Mouse (Mus musculus) hematopoietic stem cell, adult 5-6 weeks (primary cell): ENCODE measurements around the gene B4galt7. TPM values are rescaled to one million over a fixed set of nuclear protein-coding genes. Genes with fewer than 3 reads are reported as not detected.
"Not testable (repeated sequence)": the region's sequence is repeated elsewhere in the genome, so short reads cannot be mapped to it uniquely, and the experiment has no call there.

Experiments used
- ATAC-seq, 2 experiments: fragments of 125-278 bp in 1 of 2; replicated peaks in 1 of 2; 2 replicates each; pipeline ENCODE4 v1.8.0; 2016 to 2017; ENCODE audit warnings: inconsistent platforms in 2 of 2, mild to moderate bottlenecking in 2 of 2, moderate number of reproducible peaks in 2 of 2, low read depth in 1 of 2, moderate TSS enrichment in 1 of 2; ENCODE audit not compliant: low FRiP score in 2 of 2, poor library complexity in 2 of 2, severe bottlenecking in 2 of 2, insufficient read depth in 1 of 2, low TSS enrichment in 1 of 2
- total RNA-seq: library from RNA; stranded (forward); fragments of 172-1452, 232-1000 nt; gene quantifications from 2 replicates; pipeline ENCODE4 v1.2.3, GENCODE M21; 2017

B4galt7 gene
- total RNA-seq = 7.6 and 8.3 TPM in 2 replicates

DNA sequence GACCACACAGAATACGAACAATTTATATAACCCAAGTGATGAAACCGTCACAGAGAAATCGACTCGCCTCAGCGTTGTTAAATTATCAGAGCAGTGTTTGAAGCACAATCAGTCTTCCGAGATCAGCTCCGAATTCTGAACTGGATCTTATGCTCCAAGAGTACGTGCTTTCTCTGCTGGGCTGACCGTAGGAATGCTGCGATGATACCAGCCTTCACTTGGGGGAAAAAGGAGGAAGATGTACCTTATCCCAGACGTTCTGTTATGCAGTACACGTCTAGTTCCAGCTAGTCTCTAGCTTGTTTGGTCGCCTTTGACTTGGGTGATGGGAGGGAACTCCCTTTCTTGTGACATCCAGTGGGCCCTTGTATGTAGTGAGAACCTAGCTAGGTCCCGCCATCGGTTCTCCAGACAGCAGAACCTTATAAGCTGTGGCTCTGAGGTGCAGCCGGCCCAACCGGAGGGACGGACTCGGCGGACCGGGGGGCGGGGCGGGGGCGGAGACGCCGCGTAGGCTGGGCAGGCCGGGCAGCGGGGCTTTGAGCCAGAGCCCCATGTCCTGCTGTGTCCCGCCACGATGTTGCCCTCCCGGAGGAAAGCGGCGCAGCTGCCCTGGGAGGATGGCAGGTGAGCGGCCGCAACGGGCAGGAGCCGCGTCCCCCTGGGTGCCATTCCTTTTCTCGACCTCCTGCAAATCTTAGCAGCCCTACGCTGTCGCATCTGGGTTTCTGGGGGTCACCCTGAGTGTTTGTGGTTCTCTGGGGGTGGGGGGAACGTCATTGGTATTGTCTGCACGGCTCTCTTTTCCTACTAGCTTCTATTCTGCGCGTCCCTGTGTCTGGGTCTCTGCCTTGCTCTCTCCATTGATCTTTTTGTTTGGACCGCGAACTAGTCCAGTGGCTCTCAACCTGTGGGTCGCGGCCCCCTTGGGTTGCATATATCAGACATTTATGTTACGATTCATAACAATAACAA, at the start of gene B4galt7:
TSS of gene B4galt7 (plus strand) at position 331 of the 975 bp plus-strand sequence.
- peak; percentile 77 to 82 for ATAC-seq

- ATAC-seq = no peak
These were observed 43.8 kb upstream of the B4galt7 start for GRCm38 (mm10) chr13:55555921-55556320.

GRCm38 (mm10) chr13:55557499-55557898, 42.2 kb upstream of the B4galt7 start:
- no peak for ATAC-seq

DNA sequence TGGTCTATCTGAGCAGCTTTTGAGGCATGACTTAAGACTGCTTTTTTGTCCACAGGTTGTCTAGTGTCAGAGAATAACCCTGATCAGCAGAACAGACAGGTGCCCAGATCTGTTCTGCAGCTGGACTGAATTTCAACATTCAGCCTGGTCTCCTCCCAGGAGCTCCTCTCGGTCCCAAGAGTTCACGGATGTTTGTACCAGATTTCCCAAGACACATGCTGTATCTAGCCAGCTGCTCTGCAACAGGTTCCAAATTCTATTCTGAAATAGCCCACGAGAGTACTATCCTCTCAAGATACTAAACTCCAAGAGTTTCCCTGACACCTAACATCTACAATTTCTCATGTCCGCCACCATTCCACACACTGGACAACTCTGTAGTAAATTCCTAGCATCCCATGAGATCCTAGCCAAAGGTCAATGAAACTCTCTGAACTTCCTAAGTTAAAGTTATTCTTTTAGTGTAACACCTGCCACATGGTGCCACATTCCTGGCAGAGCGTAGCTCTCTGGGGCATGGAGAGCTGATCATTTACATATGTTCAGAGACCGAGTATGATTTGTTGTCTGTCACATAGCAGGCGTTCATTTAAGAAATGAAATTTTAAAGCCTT, 36.3 kb upstream of the B4galt7 start:
- no peak for ATAC-seq

GRCm38 (mm10) chr13:55567001-55567400, 32.7 kb upstream of the B4galt7 start:
- ATAC-seq = no peak

DNA sequence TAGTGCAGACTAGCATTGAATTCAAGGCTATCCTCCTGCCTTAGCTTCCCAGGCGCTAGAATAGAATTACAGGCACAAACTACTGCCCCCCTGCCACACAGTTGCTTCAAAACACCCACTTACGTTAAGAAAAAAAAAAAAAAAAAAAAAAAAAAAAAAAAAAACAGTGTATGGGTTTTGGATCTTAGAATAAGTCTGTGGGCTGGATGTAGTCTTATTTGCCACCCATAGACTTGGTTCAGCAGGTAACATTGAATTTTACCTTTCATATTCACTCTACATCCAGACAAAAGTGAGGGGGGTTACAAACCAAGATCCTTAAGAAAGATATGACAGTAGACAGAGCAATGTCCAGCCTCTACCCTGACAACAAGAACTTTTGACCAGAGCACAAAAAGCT, 31.7 kb upstream of the B4galt7 start:
- no peak for ATAC-seq

DNA sequence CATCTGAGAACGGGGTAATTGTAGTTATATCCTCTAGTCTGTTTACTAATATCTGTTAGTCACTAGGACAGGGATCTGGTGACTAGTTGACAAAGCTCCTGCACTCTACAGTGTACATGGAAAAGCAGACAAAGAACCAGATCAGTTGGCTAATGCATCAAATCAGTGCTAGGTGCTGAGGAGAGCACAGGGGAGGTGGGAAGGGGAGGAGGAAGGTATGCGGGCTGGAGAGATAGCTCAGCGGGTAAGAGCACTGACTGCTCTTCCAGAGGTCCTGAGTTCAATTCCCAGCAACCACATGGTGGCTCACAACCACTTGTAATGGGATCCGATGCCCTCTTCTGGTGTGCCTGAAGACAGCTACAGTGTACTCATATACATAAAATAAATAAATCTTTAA, 31.2 kb upstream of the B4galt7 start:
- not testable (repeated sequence) for ATAC-seq

GRCm38 (mm10) chr13:55569726-55570285, 29.9 kb upstream of the B4galt7 start:
- no peak for ATAC-seq

- ATAC-seq = peak; percentile 33 to 35; a peak in 1 of 4 replicates
These were observed 29.3 kb upstream of the B4galt7 start for GRCm38 (mm10) chr13:55570286-55570973.

DNA sequence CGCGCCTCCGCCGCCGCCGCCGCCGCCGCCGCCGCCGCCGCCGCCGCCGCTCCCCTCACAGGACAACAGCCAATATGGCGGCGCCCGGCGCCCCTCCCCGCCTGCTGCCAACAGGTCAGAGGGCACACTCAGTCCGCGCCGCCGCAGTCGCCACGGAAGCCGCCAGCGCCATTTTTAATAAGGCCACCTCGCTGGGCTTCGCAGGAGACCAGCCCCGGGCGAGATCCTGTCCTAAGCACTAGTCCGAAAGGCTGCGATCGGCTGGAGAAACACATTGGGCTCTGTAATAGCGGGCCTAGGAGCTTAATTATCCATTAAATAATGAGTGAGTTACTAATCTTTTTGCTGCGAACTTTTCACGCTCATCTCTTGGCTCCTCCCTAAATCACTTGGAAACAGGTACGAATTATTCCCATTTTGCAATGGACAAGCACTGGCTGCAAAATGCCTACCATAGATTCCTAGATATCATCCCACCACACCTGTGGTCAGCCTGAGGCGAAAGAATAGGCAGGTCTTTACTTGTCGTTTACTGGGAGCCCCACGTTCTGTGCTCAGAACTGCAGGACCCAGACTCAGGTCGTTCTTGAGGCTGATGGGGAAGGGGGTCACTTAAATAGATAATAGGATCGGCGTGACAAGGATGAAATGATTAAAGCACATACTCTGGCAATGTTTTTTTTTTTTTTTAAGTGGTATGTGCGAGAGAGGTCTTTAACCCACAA, 28.5 kb upstream of the B4galt7 start, which contains the start of gene Fam193b:
TSS of gene Fam193b (minus strand) at position 94 of the 725 bp plus-strand sequence.
- ATAC-seq = peak; percentile 92 to 97

DNA sequence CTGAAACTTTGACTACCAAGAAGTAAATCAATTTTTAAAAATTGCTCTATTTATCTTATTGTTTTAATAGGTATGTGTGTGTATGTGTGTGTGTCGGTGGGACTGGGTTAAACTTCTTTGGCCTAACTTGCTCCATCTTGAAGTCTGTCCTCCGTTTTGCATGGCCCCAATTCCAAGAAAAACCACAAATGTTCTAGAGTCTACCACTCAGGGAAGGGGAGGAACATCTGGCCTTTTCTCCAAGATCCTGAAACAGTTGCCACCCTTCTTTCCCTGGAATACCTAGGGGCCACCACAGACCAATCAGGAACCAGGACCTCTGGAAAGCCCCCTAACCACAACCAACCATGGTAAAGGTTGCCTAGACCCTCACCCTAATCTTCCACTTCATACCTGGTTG, 27.7 kb upstream of the B4galt7 start:
- ATAC-seq = no peak

GRCm38 (mm10) chr13:55573432-55573831, 26.3 kb upstream of the B4galt7 start, which contains the start of gene Tmed9:
Gene Tmed9, plus strand, starts transcription at chr13:55573732.
- no peak for ATAC-seq

DNA sequence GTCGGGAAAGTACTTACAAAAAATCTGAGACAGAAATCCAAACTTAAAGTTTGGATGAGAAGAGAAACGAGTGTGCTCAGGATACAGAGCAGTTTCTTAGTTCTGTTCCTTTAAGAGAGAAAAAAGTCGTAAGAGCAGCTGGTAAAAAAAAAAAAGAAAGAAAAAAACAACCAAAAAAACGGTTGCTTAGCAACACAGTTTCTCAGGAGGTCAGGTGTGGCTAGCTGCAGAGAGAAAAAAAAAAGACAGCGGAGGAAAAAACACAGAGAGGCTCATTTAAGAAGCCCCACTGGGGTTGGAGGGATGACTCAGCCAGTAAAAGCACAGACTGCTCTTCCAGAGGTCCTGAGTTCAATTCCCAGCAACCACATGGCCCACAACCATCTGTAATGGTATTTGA, 25.4 kb upstream of the B4galt7 start:
- no peak for ATAC-seq

- ATAC-seq = no peak
These were observed 23.8 kb upstream of the B4galt7 start for GRCm38 (mm10) chr13:55575932-55576331.

DNA sequence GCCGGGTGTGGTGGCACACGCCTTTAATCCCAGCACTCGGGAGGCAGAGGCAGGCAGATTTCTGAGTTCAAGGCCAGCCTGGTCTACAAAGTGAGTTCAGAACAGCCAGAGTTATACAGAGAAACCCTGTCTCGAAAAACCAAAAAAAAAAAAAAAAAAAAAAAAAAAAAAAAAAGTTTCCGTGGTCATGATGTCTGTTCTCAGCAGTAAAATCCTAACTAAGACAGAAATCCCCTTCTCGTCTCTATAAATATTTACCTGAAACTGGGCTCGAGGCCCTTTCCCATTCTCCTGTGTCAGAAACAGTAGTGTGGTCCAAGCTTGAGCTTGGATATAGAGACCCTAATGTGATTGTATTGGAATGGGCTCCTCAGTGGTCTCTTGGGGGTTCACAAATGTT, 22.8 kb upstream of the B4galt7 start:
- ATAC-seq = not testable (repeated sequence)

DNA sequence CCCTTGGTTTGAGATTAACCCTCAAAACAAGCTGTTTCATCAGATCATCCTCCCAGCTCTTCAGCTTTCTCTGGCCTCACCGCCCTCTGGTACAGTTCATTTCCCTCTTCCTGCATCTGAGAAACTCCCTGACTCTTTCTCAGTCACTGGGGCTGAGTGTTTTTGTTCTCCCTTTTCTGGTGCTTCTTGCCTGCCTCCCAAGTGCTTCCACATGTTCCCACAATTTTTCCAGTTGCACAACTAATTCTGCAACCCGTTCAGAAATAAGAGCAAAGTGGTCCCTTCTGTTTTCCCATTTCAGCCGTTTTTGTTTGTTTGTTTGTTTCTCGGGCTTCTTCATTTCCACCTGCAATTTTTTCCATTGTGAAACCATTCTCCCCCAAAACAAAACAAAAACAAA, 21.6 kb upstream of the B4galt7 start:
- ATAC-seq = no peak

DNA sequence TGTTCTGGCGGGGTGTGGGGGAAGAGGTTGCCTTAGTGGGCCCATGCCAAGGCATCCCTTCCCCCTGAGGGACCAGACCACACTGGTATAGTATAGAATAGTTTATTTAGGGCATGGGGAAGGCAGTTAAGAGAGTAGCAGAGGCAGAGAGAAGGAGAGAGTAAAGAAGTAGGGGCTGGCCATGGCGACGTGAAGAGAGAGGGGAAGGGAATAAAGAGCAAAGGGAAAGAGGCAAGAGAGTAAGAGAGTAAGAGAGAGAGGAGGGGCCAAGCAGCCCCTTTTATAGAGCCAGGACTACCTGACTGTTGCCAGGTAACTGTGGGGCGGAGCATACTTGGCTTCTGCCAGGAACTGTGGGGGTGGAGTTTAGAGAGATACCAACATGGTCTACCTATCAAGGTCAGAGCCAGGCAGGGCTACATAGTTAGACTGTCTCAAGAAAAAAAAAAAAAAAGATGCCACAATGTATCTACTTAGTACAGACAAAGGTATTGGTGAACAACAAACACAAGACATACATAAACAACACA, 7.7 kb upstream of the B4galt7 start:
- no peak for ATAC-seq
